Mouse (Mus musculus): Measurements from ENCODE around the gene Cldn20. TPM values are rescaled to one million over a fixed set of nuclear protein-coding genes. Genes with fewer than 3 reads are reported as not detected.

Gene Cldn20
- polyA plus RNA-seq, 1 experiment from 2014 or later: not detected

GRCm38 (mm10) chr17:3570876-3571275 is 38.5 kb downstream of the Cldn20 start:
- ATAC-seq (ENCODE audit: low FRiP score, low TSS enrichment): peak; percentile 2; the same call in 1 of the 2 replicates
- Histone ChIP-seq H3K9me3 (ENCODE audit: control insufficient read depth, low read length) (no peaks in the 10 kb centered on the region), H3K4me1 (ENCODE audit: control insufficient read depth, insufficient read depth, low read length) (no peaks in the 10 kb centered on the region), H3K9ac (replicated peaks; ENCODE audit: low read length) (no peak overlapping the region), H3K27ac (replicated peaks; ENCODE audit: low read depth, low read length) (no peak overlapping the region), H3K4me3 (replicated peaks; ENCODE audit: low read depth, low read length) (no peak overlapping the region), H3K4me2 (ENCODE audit: low read length) (no peak overlapping the region), H3K36me3 (ENCODE audit: control insufficient read depth, insufficient read depth, low read length) (no peaks in the 10 kb centered on the region), H3K27me3 (ENCODE audit: control insufficient read depth, insufficient read depth, low read length) (no peaks in the 10 kb centered on the region)
- peak; percentile 94 for DNase-seq
- WGBS: 6% methylated on average over 12 of the region's 12 CpGs

Other genes starting within 250 kb of the Cldn20 start
- gene Tiam2, start 206.0 kb upstream of the Cldn20 start, polyA plus RNA-seq (2014; fragmentation: Nextera tagmentation; extraction: Ambion mirVana): 2.1 and 3.1 TPM in 2 replicates
- gene Tfb1m, start 25.2 kb downstream of the Cldn20 start, polyA plus RNA-seq (2014; fragmentation: Nextera tagmentation; extraction: Ambion mirVana): 12.4 and 12.7 TPM in 2 replicates
- gene Nox3, start 163.7 kb downstream of the Cldn20 start, polyA plus RNA-seq (2014; fragmentation: Nextera tagmentation; extraction: Ambion mirVana): not detected in 2 replicates